Mouse (Mus musculus) liver, adult (tissue): ENCODE measurements around the gene Mcm6.

Source experiments
- GATA4 ChIP-seq: IDR thresholded peaks from 2 replicates; pipeline ENCODE4 v1.6.1; 2014; ENCODE audit warnings: mild to moderate bottlenecking, low read length; ENCODE audit not compliant: insufficient replicate concordance

Gene Mcm6

DNA sequence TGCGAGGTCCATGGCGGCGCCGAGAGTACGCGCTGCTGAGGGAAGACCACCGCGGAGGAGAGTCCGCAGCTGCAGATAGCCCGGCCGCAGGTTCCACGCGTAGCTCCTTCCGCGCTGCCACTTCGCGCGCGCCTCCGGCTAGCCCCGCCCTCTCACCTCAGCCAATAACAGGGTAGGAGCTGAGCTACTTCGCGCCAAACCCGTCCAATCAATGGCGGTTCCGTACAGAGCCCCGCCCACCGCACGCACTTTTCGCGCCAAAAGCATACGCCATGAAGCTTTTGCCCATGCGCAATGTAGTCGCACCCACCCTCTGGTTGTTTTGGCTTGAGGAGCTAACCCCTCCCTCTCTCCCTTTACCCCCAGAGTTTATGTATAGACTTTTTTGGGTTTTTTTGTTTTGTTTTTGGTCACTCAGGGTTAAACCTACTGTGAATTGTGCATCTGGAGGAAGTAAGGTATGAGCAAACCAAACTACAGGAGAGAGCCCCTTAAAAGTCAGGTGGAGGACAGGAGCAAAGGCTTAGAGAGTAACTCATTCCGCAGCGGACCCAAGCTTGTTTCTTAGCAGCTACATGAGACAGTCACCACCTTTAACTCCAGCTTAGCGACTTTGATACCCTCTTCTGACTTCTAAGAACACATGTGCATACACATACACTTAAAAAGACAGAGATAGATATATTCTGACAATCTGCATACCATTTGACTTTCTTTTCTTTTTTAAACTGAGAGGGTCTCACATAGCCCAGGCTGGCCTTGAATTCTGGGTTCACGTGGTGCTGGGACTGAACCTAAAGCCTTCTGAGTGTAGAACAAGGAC is at the start of gene Mcm6:
TSS of gene Mcm6 (minus strand) at position 111 of the 823 bp plus-strand sequence.
- peak; percentile 33; the same call in 1 of the 2 replicates for TF ChIP-seq GATA4

- TF ChIP-seq GATA4 = no peak
Measured at GRCm38 (mm10) chr1:128406846-128407245, 47.4 kb upstream of the Mcm6 start.

DNA sequence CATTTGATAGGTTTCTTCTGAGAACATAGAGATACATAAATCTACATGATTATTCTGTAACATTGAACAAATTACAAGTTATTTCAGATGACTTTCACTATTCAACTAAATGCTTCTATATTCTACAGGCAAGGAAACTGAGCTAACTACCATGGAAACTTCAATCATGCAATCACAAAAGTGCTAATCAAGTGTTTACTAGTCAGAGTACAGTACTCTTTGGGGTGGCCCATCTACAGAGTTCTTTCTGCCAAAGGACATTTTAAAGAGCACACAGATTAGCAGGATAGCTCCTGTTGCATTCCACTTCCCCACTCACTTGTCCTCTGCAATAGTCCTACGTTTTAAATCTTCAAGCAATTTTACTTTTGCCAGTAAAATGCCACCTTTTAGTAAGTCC is 46.2 kb upstream of the Mcm6 start:
- TF ChIP-seq GATA4 = no peak

GRCm38 (mm10) chr1:128405041-128405481 is 45.6 kb upstream of the Mcm6 start:
- TF ChIP-seq GATA4 = no peak

- TF ChIP-seq GATA4 = no peak
Measured at GRCm38 (mm10) chr1:128400926-128401325, 41.5 kb upstream of the Mcm6 start.

DNA sequence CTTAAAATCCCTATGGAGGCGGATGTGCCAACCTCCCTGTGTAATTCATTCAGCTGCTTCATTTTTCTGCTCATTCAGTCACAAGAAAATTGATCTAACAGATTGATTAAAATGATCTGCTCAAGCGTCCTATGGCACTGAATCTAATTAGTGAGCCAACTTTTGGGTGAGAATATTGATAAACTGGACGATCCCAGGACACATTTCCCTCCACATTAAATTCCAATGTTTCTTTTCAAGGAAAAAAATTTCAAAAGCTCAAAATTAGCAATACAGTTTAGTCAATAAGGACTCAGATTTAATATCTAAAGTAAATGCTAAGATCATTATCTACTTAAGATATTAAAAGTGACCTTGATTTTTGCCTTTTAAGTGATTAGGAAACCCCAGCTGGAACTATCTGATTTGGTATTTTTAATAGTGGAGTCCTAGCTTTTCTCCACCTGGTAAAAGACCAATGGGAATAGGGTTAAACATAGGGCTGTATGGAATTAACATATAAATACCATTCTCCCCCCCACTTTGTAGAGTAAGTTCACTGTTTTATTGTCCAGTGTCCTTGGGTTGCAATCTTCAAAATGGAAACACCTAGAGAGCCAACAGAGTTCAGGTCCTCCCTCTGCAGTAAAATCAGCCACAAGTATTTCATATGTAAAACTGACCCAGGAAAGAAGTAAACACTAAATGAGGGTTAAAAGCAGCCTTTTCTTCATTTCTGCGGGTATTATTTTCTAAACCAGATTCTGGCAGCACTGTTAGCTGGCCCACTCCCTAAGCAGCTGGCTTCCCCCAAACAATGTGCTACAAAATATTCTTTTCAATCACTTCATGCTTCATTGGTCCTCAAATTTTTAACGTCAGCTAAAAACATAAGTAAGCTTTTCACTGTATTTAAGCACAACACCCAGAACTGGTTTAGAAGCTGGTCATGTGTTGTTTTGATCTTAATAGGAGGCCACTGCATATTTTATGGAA is 40.8 kb upstream of the Mcm6 start:
- TF ChIP-seq GATA4 = no peak

DNA sequence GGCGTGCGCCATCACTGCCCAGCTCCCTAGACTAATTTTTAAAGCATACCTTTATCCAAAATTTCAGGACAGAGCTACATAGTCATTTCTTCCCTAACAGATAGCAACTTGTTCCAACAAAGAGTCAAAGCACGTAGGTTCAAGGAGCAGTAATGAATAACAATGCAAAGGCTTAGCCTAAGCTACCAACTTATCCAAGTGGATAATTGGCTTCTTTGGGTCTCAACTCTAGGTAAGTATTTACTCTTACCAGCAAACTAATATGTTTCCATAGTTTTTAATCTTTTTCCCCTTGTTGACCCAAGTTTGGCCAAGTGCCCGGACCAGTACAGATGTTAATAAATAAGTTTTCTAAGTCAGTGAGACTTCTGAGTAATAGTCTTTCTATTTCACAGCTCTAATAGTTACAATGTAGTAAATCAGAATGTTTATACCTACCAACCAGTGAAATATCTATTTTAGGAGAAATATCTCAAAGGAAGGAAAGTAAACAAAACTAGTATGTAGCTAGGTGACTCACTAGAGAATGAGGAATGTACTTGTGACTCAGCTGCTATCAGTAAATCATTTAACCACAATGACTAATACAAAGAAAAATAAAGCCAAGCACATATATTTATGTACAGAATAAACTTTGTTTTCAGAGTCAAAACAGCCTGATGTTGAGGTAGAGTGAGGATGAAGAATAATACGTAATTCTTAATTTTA is 39.4 kb upstream of the Mcm6 start:
- TF ChIP-seq GATA4 = no peak

DNA sequence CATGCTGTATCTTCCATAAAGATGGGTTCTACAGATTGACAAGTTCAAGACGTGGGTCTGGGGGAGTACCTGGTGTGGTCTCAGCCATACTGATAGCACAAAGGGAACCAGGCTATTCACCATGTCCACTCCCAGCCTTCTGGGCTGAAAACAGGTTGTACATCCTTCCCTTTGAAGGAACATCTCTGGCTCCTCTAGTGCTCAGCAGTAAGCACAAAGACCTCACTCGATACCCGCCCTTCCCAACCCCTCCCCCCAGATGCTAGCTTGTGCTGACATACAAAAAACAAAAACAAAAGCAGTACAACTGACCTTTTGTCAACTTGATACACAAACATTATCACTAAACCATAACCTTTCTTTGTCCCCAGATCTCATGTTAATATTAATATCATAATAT is 35.2 kb upstream of the Mcm6 start:
- no peak for TF ChIP-seq GATA4

GRCm38 (mm10) chr1:128392382-128392781 is 32.9 kb upstream of the Mcm6 start:
- TF ChIP-seq GATA4 = no peak

DNA sequence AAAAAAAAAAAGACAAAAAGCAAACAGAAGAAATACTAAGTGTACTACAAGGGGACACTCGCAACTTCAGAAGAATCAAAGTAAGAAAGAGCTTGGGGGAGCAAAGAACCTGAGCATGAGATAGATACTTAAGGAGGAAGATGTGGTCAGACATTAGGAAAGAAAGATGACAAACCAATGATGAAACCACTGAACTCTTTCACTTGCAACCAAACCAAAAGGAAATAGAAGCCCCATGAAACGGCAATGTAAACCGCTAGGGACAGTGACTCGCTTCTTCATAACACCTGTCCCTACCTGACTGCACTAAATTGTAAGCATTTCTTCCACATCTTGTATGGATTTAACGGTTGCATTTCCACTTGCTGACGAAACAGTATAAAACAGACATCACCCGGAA is 27.0 kb upstream of the Mcm6 start:
- no peak for TF ChIP-seq GATA4

DNA sequence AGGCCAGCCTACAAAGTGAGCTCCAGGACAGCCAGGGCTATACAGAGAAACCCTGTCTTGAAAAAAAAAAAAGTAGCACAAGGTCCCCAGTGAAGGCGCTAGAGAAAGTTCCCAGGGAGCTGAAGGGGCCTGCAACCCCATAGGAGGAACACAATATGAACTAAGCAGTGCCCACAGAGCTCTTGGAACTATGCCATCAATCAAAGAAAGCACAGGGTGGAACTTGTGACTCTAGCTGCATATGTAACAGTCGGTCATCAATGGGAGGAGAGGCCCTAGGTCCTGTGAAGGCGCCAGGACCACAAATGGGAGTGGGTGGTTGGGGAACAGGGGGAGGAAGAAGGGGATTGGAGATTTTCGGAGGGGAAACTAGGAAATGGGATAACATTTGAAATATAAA is 17.4 kb upstream of the Mcm6 start:
- no peak for TF ChIP-seq GATA4

DNA sequence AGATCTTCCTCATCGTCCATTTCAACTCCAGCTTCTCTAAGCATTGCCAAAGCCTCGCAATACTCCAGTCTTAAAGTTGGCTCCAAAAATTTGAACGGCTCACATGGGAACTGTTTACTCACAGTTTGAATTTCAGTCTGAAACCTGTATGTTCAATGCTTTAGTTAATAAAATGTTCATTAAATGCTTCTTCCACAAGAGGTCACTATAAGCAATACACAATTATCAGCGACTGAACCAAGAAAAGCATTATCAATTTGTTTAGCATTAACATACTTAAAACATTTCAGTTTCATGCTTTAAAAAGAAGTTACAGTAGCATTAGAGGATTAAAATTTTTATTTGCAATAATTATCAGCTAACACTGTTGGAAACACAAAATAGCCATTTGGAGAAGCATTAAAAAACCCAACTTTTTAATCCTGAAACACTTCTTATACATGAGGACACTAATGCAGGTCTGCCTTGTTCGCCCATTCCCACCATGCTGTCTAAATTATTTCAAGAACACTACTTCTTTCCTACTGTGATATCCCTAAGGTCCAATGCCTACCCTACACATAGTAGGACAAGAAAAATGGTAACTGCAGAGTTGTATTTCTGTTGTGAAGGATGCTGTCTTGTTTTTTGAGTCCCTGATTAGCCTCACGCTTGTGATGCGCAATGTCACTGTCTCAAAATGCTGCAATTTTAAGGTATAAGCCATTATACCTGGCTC is 12.8 kb upstream of the Mcm6 start:
- TF ChIP-seq GATA4 = no peak

DNA sequence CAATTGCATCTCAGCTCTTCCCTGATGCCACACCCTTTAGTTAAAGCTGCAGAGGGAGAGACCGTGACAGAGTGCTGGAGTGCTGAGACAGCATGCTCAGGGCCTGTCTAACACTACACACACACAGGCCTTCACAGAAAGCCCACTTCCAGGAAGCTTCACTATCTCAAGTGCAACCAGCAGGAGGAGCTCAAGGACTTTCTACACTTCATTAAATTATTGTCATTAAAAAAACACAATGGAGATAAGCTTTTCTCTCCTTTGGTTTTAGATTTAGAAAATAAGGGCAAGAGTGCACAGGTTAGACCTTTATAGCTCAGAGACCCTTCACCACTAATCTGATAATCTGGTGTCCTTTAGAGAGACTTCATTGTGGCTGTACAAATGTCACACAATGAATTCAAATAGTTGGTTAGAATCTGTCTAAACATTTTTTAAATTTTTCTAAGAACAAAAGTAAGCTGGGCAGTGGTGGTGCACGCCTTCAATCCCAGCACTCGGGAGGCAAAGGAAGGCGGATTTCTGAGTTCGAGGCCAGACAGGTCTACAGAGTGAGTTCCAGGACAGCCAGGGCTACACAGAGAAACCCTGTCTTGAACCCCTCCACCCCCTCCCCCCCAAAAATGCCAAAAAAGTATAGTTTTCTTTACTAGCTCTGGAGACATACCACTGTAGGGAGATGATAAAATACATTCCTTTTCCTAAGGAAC is 9.4 kb upstream of the Mcm6 start:
- no peak for TF ChIP-seq GATA4

- TF ChIP-seq GATA4 = no peak
Measured at GRCm38 (mm10) chr1:128360601-128361000, 1.1 kb upstream of the Mcm6 start.
